Mouse (Mus musculus) WW6 (cell line): ENCODE data around the gene Vti1a.
A peak's percentile ranks its signal among the peaks of the same experiment; 100 is the strongest.

Experiments used
- DNase-seq: peaks from one replicate; pipeline ENCODE4 v3.0.0-alpha.2; 2013; ENCODE audit warnings: low read depth, low spot score

Gene Vti1a

GRCm38 (mm10) chr19:55313649-55314048, 2.4 kb upstream of the Vti1a start:
- DNase-seq = no peak

- peak; percentile 46 for DNase-seq
Observed at GRCm38 (mm10) chr19:55315452-55316108, 515 bp upstream of the Vti1a start, which contains the start of gene Zdhhc6. Gene Zdhhc6, minus strand, starts transcription at chr19:55316032.

- DNase-seq = no peak
Observed at GRCm38 (mm10) chr19:55316901-55317300, 806 bp downstream of the Vti1a start.

- DNase-seq = no peak
Observed at GRCm38 (mm10) chr19:55319036-55319435, 2.9 kb downstream of the Vti1a start.

GRCm38 (mm10) chr19:55319521-55319920, 3.4 kb downstream of the Vti1a start:
- no peak for DNase-seq

- DNase-seq = no peak
Observed at GRCm38 (mm10) chr19:55322604-55323003, 6.5 kb downstream of the Vti1a start.

GRCm38 (mm10) chr19:55327510-55327909, 11.4 kb downstream of the Vti1a start:
- no peak for DNase-seq

GRCm38 (mm10) chr19:55331776-55332175, 15.7 kb downstream of the Vti1a start:
- DNase-seq = no peak

GRCm38 (mm10) chr19:55332641-55333268, 16.7 kb downstream of the Vti1a start:
- DNase-seq = peak; percentile 42

GRCm38 (mm10) chr19:55335881-55336280, 19.8 kb downstream of the Vti1a start:
- no peak for DNase-seq

GRCm38 (mm10) chr19:55336441-55336840, 20.3 kb downstream of the Vti1a start:
- DNase-seq = no peak

- DNase-seq = no peak
Observed at GRCm38 (mm10) chr19:55337066-55337465, 21.0 kb downstream of the Vti1a start.

- no peak for DNase-seq
Observed at GRCm38 (mm10) chr19:55337664-55338063, 21.6 kb downstream of the Vti1a start.

GRCm38 (mm10) chr19:55340521-55340920, 24.4 kb downstream of the Vti1a start:
- DNase-seq = no peak

- DNase-seq = no peak
Observed at GRCm38 (mm10) chr19:55341377-55341776, 25.3 kb downstream of the Vti1a start.

- no peak for DNase-seq
Observed at GRCm38 (mm10) chr19:55342423-55342822, 26.3 kb downstream of the Vti1a start.

- no peak for DNase-seq
Observed at GRCm38 (mm10) chr19:55343274-55343673, 27.2 kb downstream of the Vti1a start.

GRCm38 (mm10) chr19:55348187-55348586, 32.1 kb downstream of the Vti1a start:
- DNase-seq = no peak

GRCm38 (mm10) chr19:55350673-55351378, 34.7 kb downstream of the Vti1a start:
- DNase-seq = no peak

- no peak for DNase-seq
Observed at GRCm38 (mm10) chr19:55362606-55363005, 46.5 kb downstream of the Vti1a start.

GRCm38 (mm10) chr19:55369691-55370090, 53.6 kb downstream of the Vti1a start:
- no peak for DNase-seq

GRCm38 (mm10) chr19:55376331-55376730, 60.2 kb downstream of the Vti1a start:
- DNase-seq = no peak

GRCm38 (mm10) chr19:55377465-55377864, 61.4 kb downstream of the Vti1a start:
- DNase-seq = no peak
